Mouse (Mus musculus): Measurements from ENCODE around the gene Cops2.

GRCm38 (mm10) chr2:125805826-125806225 is 53.1 kb downstream of the Cops2 start:
- TF ChIP-seq MAFK (IDR thresholded peaks at IDR 0.05; ENCODE audit: insufficient read depth, low read depth, low read length) (no peak), HCFC1 (IDR thresholded peaks at IDR 0.05; ENCODE audit: borderline replicate concordance, insufficient read depth, low read length) (no peak)
